Mouse (Mus musculus): ENCODE measurements at regions not wholly inside any gene's neighbourhood (a gene's known extent, or its start where the extent isn't known, plus 50 kb on each side); places are given as distances from the start of the nearest gene placed in this dataset.

- H3K27ac ChIP-seq: no peak overlapping the region
- H3K4me2 ChIP-seq (replicated peaks): 0 out of 2 replicates have a peak overlapping the region, but pooled peaks have one; percentile 14
- 22% methylated on average over 5 of the region's 5 CpGs for WGBS
- no peaks in the 10 kb centered on the region for H3K9me3 ChIP-seq
- no peak for ATAC-seq (ENCODE audit: low FRiP score, low read depth)
- no peaks in the 10 kb centered on the region for H3K36me3 ChIP-seq
- no peak overlapping the region for H3K4me3 ChIP-seq
- no peaks in the 10 kb centered on the region for H3K27me3 ChIP-seq
- H3K9ac ChIP-seq: no peak overlapping the region
- peaks cover 10% of the 10 kb centered on the region for H3K4me1 ChIP-seq
Measured at GRCm38 (mm10) chr6:93623541-93623940, 660.2 kb downstream of the Magi1 start.

- Histone ChIP-seq H3K4me1 (no peaks in the 10 kb centered on the region), H3K9ac (no peak overlapping the region), H3K27me3 (no peaks in the 10 kb centered on the region), H3K4me2 (replicated peaks) (no peak overlapping the region), H3K27ac (no peak overlapping the region), H3K36me3 (no peaks in the 10 kb centered on the region), H3K9me3 (no peaks in the 10 kb centered on the region), H3K4me3 (no peak overlapping the region)
- no peak for ATAC-seq (ENCODE audit: low FRiP score, low read depth)
Measured at GRCm38 (mm10) chr6:93616926-93617325, 666.8 kb downstream of the Magi1 start.

GRCm38 (mm10) chr6:93600376-93600775 is 657.1 kb upstream of the Adamts9 start:
- ATAC-seq (ENCODE audit: low FRiP score, low read depth): no peak
- WGBS: 91% methylated on average over 2 of the region's 2 CpGs
- Histone ChIP-seq H3K36me3 (no peaks in the 10 kb centered on the region), H3K9me3 (no peaks in the 10 kb centered on the region), H3K9ac (no peak overlapping the region), H3K27ac (no peak overlapping the region), H3K4me1 (no peaks in the 10 kb centered on the region), H3K4me2 (replicated peaks) (no peak overlapping the region), H3K27me3 (no peaks in the 10 kb centered on the region), H3K4me3 (no peak overlapping the region)

GRCm38 (mm10) chr6:93599371-93599770 is 656.1 kb upstream of the Adamts9 start:
- no peak for ATAC-seq (ENCODE audit: low FRiP score, low read depth)
- H3K4me3 ChIP-seq: no peak overlapping the region
- WGBS: 78% methylated on average over 3 of the region's 3 CpGs
- peaks cover 5% of the 10 kb centered on the region; the same call in 1 of the 2 replicates for H3K9me3 ChIP-seq
- H3K36me3 ChIP-seq: no peaks in the 10 kb centered on the region
- no peak overlapping the region for H3K4me2 ChIP-seq (replicated peaks)
- no peak overlapping the region for H3K9ac ChIP-seq
- no peak overlapping the region for H3K27ac ChIP-seq
- no peaks in the 10 kb centered on the region for H3K4me1 ChIP-seq
- H3K27me3 ChIP-seq: no peaks in the 10 kb centered on the region

- Histone ChIP-seq H3K27me3 (no peaks in the 10 kb centered on the region), H3K9ac (no peak overlapping the region), H3K4me3 (no peak overlapping the region), H3K4me1 (no peaks in the 10 kb centered on the region), H3K4me2 (replicated peaks) (no peak overlapping the region), H3K27ac (no peak overlapping the region), H3K9me3 (peaks cover 6% of the 10 kb centered on the region; the same call in 1 of the 2 replicates), H3K36me3 (no peaks in the 10 kb centered on the region)
- WGBS: 94% methylated on average over 2 of the region's 2 CpGs
- ATAC-seq (ENCODE audit: low FRiP score, low read depth): no peak
Measured at GRCm38 (mm10) chr6:93589935-93590334, 646.6 kb upstream of the Adamts9 start.

GRCm38 (mm10) chr6:93586871-93587270 is 643.6 kb upstream of the Adamts9 start:
- ATAC-seq (ENCODE audit: low FRiP score, low read depth): no peak
- H3K36me3 ChIP-seq: no peaks in the 10 kb centered on the region
- no peak overlapping the region for H3K4me2 ChIP-seq (replicated peaks)
- H3K4me1 ChIP-seq: no peaks in the 10 kb centered on the region
- no peaks in the 10 kb centered on the region for H3K27me3 ChIP-seq
- H3K27ac ChIP-seq: no peak overlapping the region
- 71% methylated on average over 2 of the region's 2 CpGs for WGBS
- H3K4me3 ChIP-seq: no peak overlapping the region
- no peak overlapping the region for H3K9ac ChIP-seq
- no peaks in the 10 kb centered on the region for H3K9me3 ChIP-seq

GRCm38 (mm10) chr6:93581141-93581540 is 637.8 kb upstream of the Adamts9 start:
- Histone ChIP-seq H3K4me3 (no peak overlapping the region), H3K4me2 (replicated peaks) (no peak overlapping the region), H3K27ac (no peak overlapping the region), H3K9me3 (no peaks in the 10 kb centered on the region), H3K9ac (no peak overlapping the region), H3K27me3 (no peaks in the 10 kb centered on the region), H3K4me1 (no peaks in the 10 kb centered on the region), H3K36me3 (no peaks in the 10 kb centered on the region)
- ATAC-seq (ENCODE audit: low FRiP score, low read depth): no peak
- WGBS: 91% methylated on average over 7 of the region's 7 CpGs

- H3K9me3 ChIP-seq: no peaks in the 10 kb centered on the region
- H3K4me1 ChIP-seq: no peaks in the 10 kb centered on the region
- no peak overlapping the region for H3K4me2 ChIP-seq (replicated peaks)
- no peaks in the 10 kb centered on the region for H3K36me3 ChIP-seq
- H3K27ac ChIP-seq: no peak overlapping the region
- WGBS: 80% methylated on average over 6 of the region's 6 CpGs
- no peaks in the 10 kb centered on the region for H3K27me3 ChIP-seq
- H3K4me3 ChIP-seq: no peak overlapping the region
- H3K9ac ChIP-seq: no peak overlapping the region
- no peak for ATAC-seq (ENCODE audit: low FRiP score, low read depth)
Measured at GRCm38 (mm10) chr6:93580716-93581115, 637.4 kb upstream of the Adamts9 start.

- no peak for ATAC-seq (ENCODE audit: low FRiP score, low read depth)
- WGBS: 90% methylated on average over 6 of the region's 6 CpGs
- no peaks in the 10 kb centered on the region for H3K27me3 ChIP-seq
- no peak overlapping the region for H3K9ac ChIP-seq
- no peak overlapping the region for H3K4me2 ChIP-seq (replicated peaks)
- no peaks in the 10 kb centered on the region for H3K4me1 ChIP-seq
- no peak overlapping the region for H3K4me3 ChIP-seq
- no peaks in the 10 kb centered on the region for H3K9me3 ChIP-seq
- no peaks in the 10 kb centered on the region for H3K36me3 ChIP-seq
- no peak overlapping the region for H3K27ac ChIP-seq
Measured at GRCm38 (mm10) chr6:93575249-93575648, 632.0 kb upstream of the Adamts9 start.

GRCm38 (mm10) chr6:93573679-93574635 is 630.7 kb upstream of the Adamts9 start:
- H3K4me2 ChIP-seq (replicated peaks): no peak overlapping the region
- no peaks in the 10 kb centered on the region for H3K4me1 ChIP-seq
- no peak overlapping the region for H3K9ac ChIP-seq
- H3K27ac ChIP-seq: no peak overlapping the region
- H3K36me3 ChIP-seq: no peaks in the 10 kb centered on the region
- H3K27me3 ChIP-seq: no peaks in the 10 kb centered on the region
- WGBS: 64% methylated on average over 7 of the region's 7 CpGs
- H3K4me3 ChIP-seq: no peak overlapping the region
- ATAC-seq (ENCODE audit: low FRiP score, low read depth): no peak
- H3K9me3 ChIP-seq: no peaks in the 10 kb centered on the region

GRCm38 (mm10) chr6:93569866-93570265 is 626.6 kb upstream of the Adamts9 start:
- Histone ChIP-seq H3K4me3 (no peak overlapping the region), H3K9me3 (no peaks in the 10 kb centered on the region), H3K4me1 (no peaks in the 10 kb centered on the region), H3K9ac (no peak overlapping the region), H3K27me3 (no peaks in the 10 kb centered on the region), H3K27ac (no peak overlapping the region), H3K36me3 (no peaks in the 10 kb centered on the region), H3K4me2 (replicated peaks) (no peak overlapping the region)
- 93% methylated on average over 2 of the region's 2 CpGs for whole genome bisulfite sequencing
- no peak for ATAC-seq (ENCODE audit: low FRiP score, low read depth)

GRCm38 (mm10) chr6:93569211-93569610 is 625.9 kb upstream of the Adamts9 start:
- H3K4me2 ChIP-seq (replicated peaks): no peak overlapping the region
- no peak for ATAC-seq (ENCODE audit: low FRiP score, low read depth)
- H3K27me3 ChIP-seq: no peaks in the 10 kb centered on the region
- H3K4me1 ChIP-seq: no peaks in the 10 kb centered on the region
- H3K9ac ChIP-seq: no peak overlapping the region
- H3K4me3 ChIP-seq: no peak overlapping the region
- WGBS: 69% methylated on average over 6 of the region's 6 CpGs
- no peaks in the 10 kb centered on the region for H3K36me3 ChIP-seq
- H3K9me3 ChIP-seq: no peaks in the 10 kb centered on the region
- no peak overlapping the region for H3K27ac ChIP-seq

GRCm38 (mm10) chr6:93566661-93567060 is 623.4 kb upstream of the Adamts9 start:
- no peak overlapping the region for H3K4me3 ChIP-seq
- H3K27me3 ChIP-seq: no peaks in the 10 kb centered on the region
- no peak overlapping the region for H3K27ac ChIP-seq
- H3K36me3 ChIP-seq: no peaks in the 10 kb centered on the region
- no peaks in the 10 kb centered on the region for H3K4me1 ChIP-seq
- 23% methylated on average over 2 of the region's 2 CpGs for WGBS
- no peak overlapping the region for H3K9ac ChIP-seq
- H3K4me2 ChIP-seq (replicated peaks): no peak overlapping the region
- H3K9me3 ChIP-seq: no peaks in the 10 kb centered on the region
- ATAC-seq (ENCODE audit: low FRiP score, low read depth): no peak
